Mouse (Mus musculus): Measurements from ENCODE around the gene Cyb561d1. TPM values are rescaled to one million over a fixed set of nuclear protein-coding genes. Genes with fewer than 3 reads are reported as not detected.
"Not testable (repeated sequence)": the region's sequence is repeated elsewhere in the genome, so short reads cannot be mapped to it uniquely, and the experiment has no call there.

Cyb561d1 gene
- 4.3 and 5.6 TPM in 2 replicates for polyA plus RNA-seq (2015; fragmentation: Nextera tagmentation; extraction: Ambion mirVana)

- peak; percentile 84 for ATAC-seq
- peak within 1 kb of the TSS; percentile 79 for H3K27ac ChIP-seq
- peak within 1 kb of the TSS; percentile 70 for H3K9ac ChIP-seq (replicated peaks)
- 3% methylated on average over 44 of the region's 44 CpGs for WGBS
- H3K4me3 ChIP-seq (replicated peaks), result peak within 1 kb of the TSS; percentile 56
- H3K36me3 ChIP-seq, result peaks cover 49% of the 10 kb centered on the region
- H3K4me1 ChIP-seq (replicated peaks), result peaks cover 41% of the 10 kb centered on the region
- H3K27me3 ChIP-seq, result no peaks in the 10 kb centered on the region
- H3K4me2 ChIP-seq (replicated peaks), result peak within 1 kb of the TSS; percentile 66
- no peaks in the 10 kb centered on the region for H3K9me3 ChIP-seq
Measured at GRCm38 (mm10) chr3:108200329-108201323, at the start of gene Cyb561d1. Gene Cyb561d1, minus strand, starts transcription at chr3:108201212.

- Histone ChIP-seq H3K4me1 (replicated peaks) (no peaks in the 10 kb centered on the region), H3K4me2 (replicated peaks) (no peak overlapping the region), H3K4me3 (replicated peaks) (no peak overlapping the region), H3K27me3 (no peaks in the 10 kb centered on the region), H3K9me3 (no peaks in the 10 kb centered on the region), H3K9ac (replicated peaks) (no peak overlapping the region), H3K36me3 (no peaks in the 10 kb centered on the region), H3K27ac (no peak overlapping the region)
- no peak for ATAC-seq
- WGBS, result 86% methylated on average over 2 of the region's 2 CpGs
Measured at GRCm38 (mm10) chr3:108246857-108247256, 45.8 kb upstream of the Cyb561d1 start.

- no peaks in the 10 kb centered on the region for H3K36me3 ChIP-seq
- WGBS, result 92% methylated on average over 3 of the region's 3 CpGs
- no peak for ATAC-seq
Measured at GRCm38 (mm10) chr3:108241243-108241839, 40.3 kb upstream of the Cyb561d1 start.

GRCm38 (mm10) chr3:108237474-108238102 lies 36.6 kb upstream of the Cyb561d1 start:
- ATAC-seq; H3K36me3 ChIP-seq; H3K9ac ChIP-seq (replicated peaks); H3K27ac ChIP-seq; H3K4me2 ChIP-seq (replicated peaks); H3K27me3 ChIP-seq; H3K9me3 ChIP-seq; H3K4me3 ChIP-seq (replicated peaks); H3K4me1 ChIP-seq (replicated peaks): not testable (repeated sequence)
- 91% methylated on average over 4 of the region's 4 CpGs for WGBS

More at GRCm38 (mm10) chr3:108241243-108241839, 40.3 kb upstream of the Cyb561d1 start:
- Histone ChIP-seq H3K4me2 (replicated peaks) (no peak overlapping the region), H3K27ac (no peak overlapping the region), H3K4me1 (replicated peaks) (no peaks in the 10 kb centered on the region), H3K4me3 (replicated peaks) (no peak overlapping the region), H3K9me3 (no peaks in the 10 kb centered on the region), H3K27me3 (no peaks in the 10 kb centered on the region), H3K9ac (replicated peaks) (no peak overlapping the region)

- 83% methylated on average over 4 of the region's 4 CpGs for WGBS
- H3K4me2 ChIP-seq (replicated peaks), result no peak overlapping the region
Measured at GRCm38 (mm10) chr3:108231646-108232045, 30.6 kb upstream of the Cyb561d1 start.

GRCm38 (mm10) chr3:108227521-108227920 lies 26.5 kb upstream of the Cyb561d1 start:
- no peaks in the 10 kb centered on the region for H3K36me3 ChIP-seq
- H3K27ac ChIP-seq, result no peak overlapping the region
- no peaks in the 10 kb centered on the region for H3K9me3 ChIP-seq
- H3K4me2 ChIP-seq (replicated peaks), result 0 out of 2 replicates have a peak overlapping the region, but pooled peaks have one; percentile 64
- 81% methylated on average over 2 of the region's 2 CpGs for WGBS
- no peak for ATAC-seq
- peaks cover 14% of the 10 kb centered on the region for H3K4me1 ChIP-seq (replicated peaks)
- peaks cover 49% of the 10 kb centered on the region for H3K27me3 ChIP-seq
- no peak overlapping the region for H3K4me3 ChIP-seq (replicated peaks)
- no peak overlapping the region for H3K9ac ChIP-seq (replicated peaks)

More at GRCm38 (mm10) chr3:108231646-108232045, 30.6 kb upstream of the Cyb561d1 start:
- Histone ChIP-seq H3K36me3 (no peaks in the 10 kb centered on the region), H3K4me1 (replicated peaks) (peaks cover 4% of the 10 kb centered on the region), H3K4me3 (replicated peaks) (no peak overlapping the region), H3K27ac (no peak overlapping the region), H3K9ac (replicated peaks) (no peak overlapping the region), H3K27me3 (peaks cover 14% of the 10 kb centered on the region), H3K9me3 (no peaks in the 10 kb centered on the region)
- no peak for ATAC-seq

GRCm38 (mm10) chr3:108226558-108227350 lies 25.7 kb upstream of the Cyb561d1 start, which contains the start of gene Sypl2:
Gene Sypl2, minus strand, starts transcription at chr3:108226648.
- ATAC-seq, result peak; percentile 45
- Histone ChIP-seq H3K9ac (replicated peaks) (peak within 1 kb of the TSS; percentile 54), H3K9me3 (no peaks in the 10 kb centered on the region), H3K4me1 (replicated peaks) (peaks cover 14% of the 10 kb centered on the region), H3K36me3 (no peaks in the 10 kb centered on the region), H3K27me3 (peaks cover 56% of the 10 kb centered on the region), H3K27ac (no peak within 1 kb of the TSS), H3K4me3 (replicated peaks) (peak within 1 kb of the TSS; percentile 44), H3K4me2 (replicated peaks) (peak within 1 kb of the TSS; percentile 64)
- WGBS, result 2% methylated on average over 43 of the region's 44 CpGs

- Histone ChIP-seq H3K4me2 (replicated peaks) (peak overlapping the region; percentile 64), H3K36me3 (no peaks in the 10 kb centered on the region), H3K4me3 (replicated peaks) (peak overlapping the region; percentile 44), H3K9ac (replicated peaks) (peak overlapping the region; percentile 54), H3K27me3 (peaks cover 58% of the 10 kb centered on the region), H3K4me1 (replicated peaks) (peaks cover 14% of the 10 kb centered on the region), H3K27ac (no peak overlapping the region), H3K9me3 (no peaks in the 10 kb centered on the region)
- WGBS, result 3% methylated on average over 64 of the region's 67 CpGs
- peak; percentile 66 for ATAC-seq
Measured at GRCm38 (mm10) chr3:108225711-108226557, 24.9 kb upstream of the Cyb561d1 start.

GRCm38 (mm10) chr3:108220661-108221060 lies 19.6 kb upstream of the Cyb561d1 start:
- H3K27me3 ChIP-seq, result peaks cover 35% of the 10 kb centered on the region
- ATAC-seq, result no peak
- H3K4me3 ChIP-seq (replicated peaks), result no peak overlapping the region
- H3K4me2 ChIP-seq (replicated peaks), result no peak overlapping the region
- WGBS, result 82% methylated on average over 3 of the region's 3 CpGs
- no peaks in the 10 kb centered on the region for H3K9me3 ChIP-seq
- H3K36me3 ChIP-seq, result no peaks in the 10 kb centered on the region
- H3K27ac ChIP-seq, result no peak overlapping the region
- H3K4me1 ChIP-seq (replicated peaks), result peaks cover under 1% of the 10 kb centered on the region; the same call in 1 of the 2 replicates
- H3K9ac ChIP-seq (replicated peaks), result no peak overlapping the region

- Histone ChIP-seq H3K4me3 (replicated peaks) (no peak overlapping the region), H3K9me3 (no peaks in the 10 kb centered on the region), H3K27me3 (no peaks in the 10 kb centered on the region), H3K4me1 (replicated peaks) (peaks cover 10% of the 10 kb centered on the region), H3K27ac (no peak overlapping the region), H3K9ac (replicated peaks) (no peak overlapping the region), H3K4me2 (replicated peaks) (no peak overlapping the region), H3K36me3 (no peaks in the 10 kb centered on the region)
- WGBS, result 28% methylated on average over 5 of the region's 5 CpGs
- ATAC-seq, result no peak
Measured at GRCm38 (mm10) chr3:108214734-108215133, 13.7 kb upstream of the Cyb561d1 start.
